Mouse (Mus musculus): ENCODE data around the gene Ephb1.

Ephb1 gene

DNA sequence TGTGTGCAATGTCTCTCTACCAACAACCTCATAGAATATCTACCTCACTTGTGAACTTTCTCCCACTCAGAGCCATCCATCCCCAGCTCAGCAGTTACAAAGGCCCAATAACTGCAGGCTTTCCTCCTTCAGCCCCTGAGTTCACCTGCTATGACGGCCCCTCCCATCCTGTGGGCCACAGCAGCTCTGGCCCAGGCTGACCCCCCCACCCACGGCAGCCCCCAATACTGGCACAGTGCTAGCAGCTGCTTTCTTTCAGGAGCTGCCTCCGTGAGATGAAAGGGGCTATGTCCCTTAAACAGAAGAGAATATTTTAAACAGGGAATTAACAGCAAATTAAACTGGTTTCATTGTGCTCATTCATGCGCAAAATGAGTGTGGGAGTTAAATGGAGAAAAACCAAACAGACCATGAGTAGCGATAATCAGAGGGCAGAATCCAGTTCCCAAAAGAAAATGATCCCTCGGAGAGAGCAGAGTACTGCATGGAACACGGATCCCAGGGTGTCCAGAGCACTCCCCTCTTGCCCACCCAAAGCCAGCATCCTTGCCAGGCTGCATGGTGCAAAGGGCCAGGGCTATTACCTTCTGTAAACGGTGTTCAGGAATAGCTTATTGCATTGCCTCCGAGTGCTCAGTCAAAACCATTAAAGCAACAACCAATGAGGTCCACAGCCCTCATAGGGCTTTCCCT lies 105.2 kb downstream of the Ephb1 start:
- in situ Hi-C loops (cut with MboI, MseI): no loop called here

- in situ Hi-C loops (cut with MboI, MseI): no loop called here
Measured at GRCm38 (mm10) chr9:102245551-102245950, 108.9 kb downstream of the Ephb1 start.

DNA sequence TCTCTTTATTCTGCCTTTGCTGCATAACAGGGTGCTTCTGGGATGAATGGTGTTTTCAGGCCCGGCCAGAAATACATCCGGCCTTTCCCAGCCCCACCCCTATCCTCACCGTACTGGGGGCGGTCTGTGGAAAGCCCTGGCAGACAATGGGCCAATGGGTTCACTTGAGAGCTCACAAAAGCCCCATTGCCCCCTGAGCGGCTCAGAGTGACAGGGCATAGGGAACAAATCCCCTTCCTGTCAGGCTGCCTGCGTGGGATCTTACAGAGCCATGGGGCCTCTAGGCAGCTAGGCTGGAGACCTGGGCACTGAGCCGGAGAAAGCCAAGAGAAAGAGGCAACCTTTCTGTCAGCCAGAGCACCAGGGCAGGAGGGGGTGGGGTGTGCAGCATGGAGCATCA lies 111.2 kb downstream of the Ephb1 start:
- in situ Hi-C loops (cut with MboI, MseI): no loop called here

- in situ Hi-C loops (cut with MboI, MseI): no loop called here
Measured at GRCm38 (mm10) chr9:102241546-102241945, 112.9 kb downstream of the Ephb1 start.

- in situ Hi-C loops (cut with MboI, MseI): no loop called here
Measured at GRCm38 (mm10) chr9:102240215-102240614, 114.3 kb downstream of the Ephb1 start.

DNA sequence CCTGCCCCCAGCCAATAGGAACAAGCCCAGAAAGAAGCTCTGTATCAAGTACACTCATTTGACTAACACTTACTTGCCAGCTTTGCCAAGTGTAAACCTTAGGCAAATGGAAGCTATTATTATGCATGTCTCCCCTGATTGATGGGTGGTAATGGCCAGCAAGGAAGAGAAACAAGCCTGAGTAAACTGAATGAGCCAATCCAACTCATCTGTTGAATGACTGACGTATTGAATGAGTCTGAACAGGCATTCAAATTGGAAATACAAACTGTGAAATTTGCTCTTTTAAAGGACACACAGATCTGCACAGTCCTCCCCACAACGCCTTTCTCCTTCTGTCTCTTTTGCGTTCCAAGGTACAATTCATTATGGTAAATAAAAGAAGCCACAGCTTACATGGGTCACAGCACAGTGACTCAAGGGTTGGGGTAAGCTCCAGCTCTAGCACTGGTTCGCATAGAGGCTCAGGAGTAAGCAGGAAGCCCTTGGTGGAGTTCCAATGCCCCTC lies 119.0 kb downstream of the Ephb1 start:
- in situ Hi-C loops (cut with MboI, MseI): no loop called here

DNA sequence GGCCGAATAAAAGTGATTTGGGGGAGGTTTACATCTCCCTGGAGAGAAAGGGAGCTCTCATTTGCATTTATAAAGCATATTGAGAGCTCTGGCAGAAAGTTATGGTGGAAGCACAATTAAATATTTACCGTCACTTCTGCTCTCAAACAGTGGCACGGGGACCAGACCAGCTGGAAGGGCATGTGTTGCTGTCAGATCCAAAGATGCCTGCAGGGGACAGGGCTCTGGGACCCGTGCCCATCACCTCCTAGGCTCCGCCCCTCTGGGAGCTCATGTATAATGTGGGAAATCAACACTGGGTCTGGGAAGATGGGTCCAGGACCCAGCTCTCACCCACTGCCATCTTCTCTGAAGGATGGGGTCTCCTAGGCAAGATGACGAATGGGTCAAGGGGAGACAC lies 123.2 kb downstream of the Ephb1 start:
- in situ Hi-C loops (cut with MboI, MseI): no loop called here

- in situ Hi-C loops (cut with MboI, MseI): no loop called here
Measured at GRCm38 (mm10) chr9:102216746-102217566, 137.5 kb downstream of the Ephb1 start.

GRCm38 (mm10) chr9:102212036-102212383 lies 142.5 kb downstream of the Ephb1 start:
- in situ Hi-C loops (cut with MboI, MseI): no loop called here

GRCm38 (mm10) chr9:102211296-102212035 lies 143.0 kb downstream of the Ephb1 start:
- in situ Hi-C loops (cut with MboI, MseI): no loop called here

DNA sequence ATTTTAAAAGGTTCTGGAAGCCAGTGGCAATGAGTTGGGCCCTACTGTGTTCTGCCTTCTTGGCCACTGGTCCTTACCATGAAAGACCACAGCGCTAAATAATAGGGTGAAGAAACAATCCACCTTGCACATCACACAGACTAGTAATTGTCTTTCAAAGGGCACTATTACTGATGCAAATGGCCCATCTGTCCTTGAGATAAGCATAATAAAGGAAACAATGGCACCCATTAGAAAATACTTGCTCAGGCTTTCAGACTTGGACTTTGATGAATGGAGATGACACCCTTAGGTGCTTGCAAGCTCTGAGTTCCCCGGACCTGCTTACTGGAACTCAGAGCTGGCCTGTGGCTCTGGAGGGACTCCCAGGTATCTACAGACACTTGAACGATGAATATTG lies 149.0 kb downstream of the Ephb1 start:
- in situ Hi-C loops (cut with MboI, MseI): no loop called here

DNA sequence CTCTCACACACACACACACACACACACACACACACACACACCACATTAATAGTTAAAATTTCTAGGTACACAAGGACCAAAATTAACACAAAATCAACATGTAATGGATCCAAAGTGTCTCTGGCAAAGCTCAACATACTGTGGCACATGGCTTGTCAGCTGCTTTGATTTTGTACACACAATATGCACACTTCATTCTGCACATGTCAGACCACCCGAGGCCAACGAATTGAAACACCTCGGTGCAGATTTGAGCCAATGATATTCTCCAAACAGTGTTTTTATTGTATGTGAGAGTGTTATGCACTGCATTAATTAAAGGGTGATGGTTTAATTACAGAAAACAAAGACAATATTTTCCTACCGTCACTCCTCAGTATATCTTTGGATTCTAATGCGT lies 152.6 kb downstream of the Ephb1 start:
- in situ Hi-C loops (cut with MboI, MseI): no loop called here

DNA sequence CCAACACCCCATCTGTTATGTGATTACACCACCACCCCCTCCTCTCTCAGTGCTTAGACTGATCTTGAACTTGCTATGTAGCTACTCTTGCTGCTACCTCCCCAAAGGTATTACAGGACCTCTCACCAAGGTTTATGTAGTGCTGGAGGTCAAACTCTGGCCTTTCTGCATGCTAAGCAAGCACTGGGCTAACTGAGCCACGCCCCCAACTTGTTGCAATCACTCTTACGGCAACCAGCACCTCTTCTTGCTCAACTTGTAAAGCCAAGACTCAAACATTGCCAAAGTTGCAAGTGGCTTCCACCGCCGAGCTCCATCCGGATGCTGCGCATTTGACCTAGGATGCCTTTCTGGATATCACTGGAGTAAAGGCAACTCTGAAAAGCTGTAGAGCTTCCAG lies 157.6 kb downstream of the Ephb1 start:
- in situ Hi-C loops (cut with MboI, MseI): no loop called here

DNA sequence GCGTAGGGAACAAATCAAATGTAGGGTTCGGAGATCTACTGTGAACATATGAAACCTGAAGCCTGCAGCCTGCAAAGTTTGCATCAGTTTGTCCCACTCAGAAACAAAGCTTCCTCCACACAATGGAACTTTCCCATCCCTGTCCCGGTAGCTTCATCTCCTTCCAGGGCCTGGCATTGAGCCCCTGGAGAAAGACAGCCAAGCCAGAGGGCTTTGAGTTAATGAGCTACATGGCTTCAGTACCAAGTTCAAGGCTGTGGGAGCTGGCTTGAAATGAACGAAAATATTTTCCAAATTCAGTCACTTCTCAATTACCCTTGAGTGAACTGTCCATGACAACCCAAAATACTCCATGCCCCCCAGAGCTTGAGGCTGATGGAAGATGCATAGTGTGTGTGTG lies 160.4 kb downstream of the Ephb1 start:
- in situ Hi-C loops (cut with MboI, MseI): no loop called here

- in situ Hi-C loops (cut with MboI, MseI): no loop called here
Measured at GRCm38 (mm10) chr9:102192724-102193685, 161.5 kb downstream of the Ephb1 start.

DNA sequence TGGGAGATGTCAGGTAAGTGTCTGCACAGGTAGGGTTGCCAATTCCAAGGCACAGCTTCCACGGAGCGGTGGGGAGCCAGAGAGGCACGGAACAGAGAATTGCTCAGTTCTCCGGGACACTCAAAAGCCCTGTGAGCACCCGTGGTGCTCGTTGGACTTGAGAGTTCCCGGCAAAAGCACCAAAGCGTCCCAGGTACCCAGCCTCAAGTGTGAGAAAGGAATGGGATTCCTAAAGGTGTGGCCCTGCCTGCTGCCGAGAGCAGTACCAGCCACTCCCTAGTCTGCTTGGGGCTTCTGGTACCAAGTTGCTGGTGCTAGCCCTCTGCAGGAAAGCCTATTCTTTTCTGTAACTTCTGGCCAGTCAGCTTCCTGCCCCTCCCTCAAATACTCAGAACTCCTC lies 164.4 kb downstream of the Ephb1 start:
- in situ Hi-C loops (cut with MboI, MseI): no loop called here

DNA sequence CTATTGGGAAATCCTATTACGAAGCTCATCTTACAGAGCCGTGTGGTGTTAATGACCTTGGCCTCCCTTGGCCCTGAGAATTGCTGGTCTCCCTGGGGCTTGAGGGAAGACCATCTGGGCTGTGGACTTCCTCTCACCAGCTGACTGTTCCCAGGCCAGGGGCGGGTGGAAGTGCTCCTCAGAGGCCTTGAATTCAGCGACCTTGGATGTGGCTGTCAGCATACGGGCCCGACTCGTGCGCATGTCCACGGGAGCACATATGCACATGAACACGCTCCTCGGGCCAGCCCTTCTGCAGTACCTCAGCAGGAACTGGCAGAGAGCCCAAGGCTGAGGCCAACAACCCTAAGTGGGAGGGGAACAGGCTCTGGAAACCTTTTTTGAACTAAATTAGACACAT lies 165.1 kb downstream of the Ephb1 start:
- in situ Hi-C loops (cut with MboI, MseI): no loop called here

GRCm38 (mm10) chr9:102183663-102184274 lies 170.7 kb downstream of the Ephb1 start:
- in situ Hi-C loops (cut with MboI, MseI): no loop called here

DNA sequence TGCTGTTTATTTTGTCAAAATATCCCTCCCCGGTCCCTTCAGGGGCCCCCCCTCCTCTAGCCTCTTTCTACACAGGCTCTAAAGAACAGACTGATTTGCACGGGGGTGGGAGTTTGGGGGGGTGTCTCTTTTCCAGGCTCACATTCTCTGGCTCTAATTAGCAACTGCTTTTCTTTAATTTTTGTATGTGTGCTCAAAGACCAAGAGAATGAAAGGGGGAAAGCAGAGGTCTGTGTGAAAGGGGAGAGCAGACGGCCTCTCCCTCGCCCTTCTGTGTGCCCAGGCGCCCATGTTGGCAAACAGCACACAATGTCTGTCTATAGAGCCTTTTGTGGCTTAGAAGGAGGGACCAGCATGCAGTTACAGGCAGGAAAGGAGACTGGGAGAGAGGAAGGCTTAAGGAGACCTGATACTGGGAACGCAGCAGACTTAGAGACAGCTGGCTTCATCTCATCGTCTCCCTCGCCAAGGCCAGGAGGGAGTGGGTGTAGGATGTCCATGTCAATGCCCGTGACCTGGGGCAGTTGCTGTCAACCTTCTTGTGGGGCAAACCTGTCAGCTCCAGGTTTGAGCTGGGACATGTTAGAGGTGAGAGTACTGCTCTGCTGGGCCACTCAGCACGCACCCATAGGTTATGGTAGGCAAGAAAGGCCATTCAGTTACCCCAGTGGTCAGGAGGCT lies 172.5 kb downstream of the Ephb1 start:
- in situ Hi-C loops (cut with MboI, MseI): no loop called here

- in situ Hi-C loops (cut with MboI, MseI): no loop called here
Measured at GRCm38 (mm10) chr9:102181276-102181675, 173.2 kb downstream of the Ephb1 start.

All from regulatory T cell (primary cell).